Mouse (Mus musculus) CH12.LX (cell line): ENCODE data around the gene Fpgt. TPM values are rescaled to one million over a fixed set of nuclear protein-coding genes. Genes with fewer than 3 reads are reported as not detected.

Source experiments
- DNase-seq: peaks from one replicate; pipeline ENCODE4 v3.0.0-alpha.2; 2013; ENCODE audit errors: extremely low read depth
- H3K27ac ChIP-seq: 2 replicates; pipeline ENCODE4 v1.5.1; 2012; ENCODE audit warnings: low read depth, mild to moderate bottlenecking, control low read depth, moderate library complexity; ENCODE audit not compliant: insufficient read depth
- H3K27me3 ChIP-seq: replicated peaks from 2 replicates; pipeline ENCODE3; 2012; ENCODE audit warnings: inconsistent platforms
- H3K36me3 ChIP-seq, 2 experiments: replicated peaks in 1 of 2; 2 replicates each; pipeline versions ENCODE3 to v1.6.1; 2012; ENCODE audit warnings: inconsistent platforms in 1 of 2, low read length in 1 of 2, mild to moderate bottlenecking in 1 of 2, mixed read lengths in 1 of 2, moderate library complexity in 1 of 2; ENCODE audit not compliant: control insufficient read depth in 1 of 2, insufficient read depth in 1 of 2
- H3K4me1 ChIP-seq, 2 experiments: 2 replicates each; pipeline ENCODE4 v1.6.1; 2012; ENCODE audit warnings: inconsistent platforms in 1 of 2, moderate library complexity in 1 of 2; ENCODE audit not compliant: insufficient read depth in 2 of 2, control insufficient read depth in 1 of 2
- H3K4me2 ChIP-seq: 2 replicates; pipeline ENCODE4 v1.6.1; 2012; ENCODE audit warnings: low read depth, mild to moderate bottlenecking, control low read depth; ENCODE audit not compliant: poor library complexity, insufficient read depth, severe bottlenecking
- H3K4me3 ChIP-seq, 3 experiments: fragments of 150-350 bp in 1 of 3; sonication (generic) in 1 of 3; replicated peaks in 1 of 3; 2 replicates each; pipeline versions ENCODE3 to v1.5.1; 2011 to 2012; ENCODE audit warnings: low read depth in 2 of 3, low read length in 2 of 3, mild to moderate bottlenecking in 2 of 3, moderate library complexity in 2 of 3, control low read depth in 1 of 3, improper control_type of control experiment in 1 of 3, inconsistent platforms in 1 of 3, mixed read lengths in 1 of 3; ENCODE audit not compliant: poor library complexity in 1 of 3
- H3K79me2 ChIP-seq: replicated peaks from 2 replicates; pipeline ENCODE4 v1.6.1; 2012; ENCODE audit warnings: mild to moderate bottlenecking, moderate library complexity; ENCODE audit not compliant: control insufficient read depth, poor library complexity, insufficient read depth, severe bottlenecking; ENCODE audit errors: extremely low read depth
- H3K9ac ChIP-seq: 2 replicates; pipeline ENCODE4 v1.6.1; 2012; ENCODE audit warnings: low read depth, mild to moderate bottlenecking, control low read depth, moderate library complexity; ENCODE audit not compliant: insufficient read depth
- H3K9me3 ChIP-seq: replicated peaks from 2 replicates; pipeline ENCODE3; 2012; ENCODE audit warnings: low read length, inconsistent platforms, mixed read lengths
- BHLHE40 ChIP-seq: IDR thresholded peaks from 2 replicates; pipeline ENCODE4 v1.6.1; 2011; ENCODE audit warnings: mild to moderate bottlenecking, low read depth, low read length, improper control_type of control experiment
- CTCF ChIP-seq, 2 experiments: IDR thresholded peaks in 1 of 2; conservative IDR thresholded peaks in 1 of 2; 2 replicates each; pipeline ENCODE4 v1.5.1; 2011 to 2012; ENCODE audit warnings: low read depth in 2 of 2, low read length in 2 of 2, improper control_type of control experiment in 1 of 2, inconsistent platforms in 1 of 2, mild to moderate bottlenecking in 1 of 2, moderate library complexity in 1 of 2
- ETS1 ChIP-seq: conservative IDR thresholded peaks from 2 replicates; pipeline ENCODE4 v1.6.1; 2012; ENCODE audit warnings: low read depth, mild to moderate bottlenecking, inconsistent platforms, low read length, improper control_type of control experiment, moderate library complexity
- JUN ChIP-seq: IDR thresholded peaks from 2 replicates; pipeline ENCODE4 v1.6.1; 2011; ENCODE audit warnings: low read depth, mild to moderate bottlenecking, low read length, improper control_type of control experiment, moderate library complexity; ENCODE audit not compliant: insufficient read depth
- MAX ChIP-seq: IDR thresholded peaks from 2 replicates; pipeline ENCODE4 v1.6.1; 2011; ENCODE audit warnings: low read length, improper control_type of control experiment
- MAZ ChIP-seq: IDR thresholded peaks from 2 replicates; pipeline ENCODE4 v1.6.1; 2012; ENCODE audit warnings: low read depth, mild to moderate bottlenecking, inconsistent platforms, low read length, improper control_type of control experiment, moderate library complexity
- NRF1 ChIP-seq: IDR thresholded peaks from 2 replicates; pipeline ENCODE4 v1.6.1; 2014; ENCODE audit warnings: low read depth, mild to moderate bottlenecking, inconsistent platforms, low read length, improper control_type of control experiment, moderate library complexity
- PAX5 ChIP-seq: IDR thresholded peaks from 2 replicates; pipeline ENCODE4 v1.6.1; 2012; ENCODE audit warnings: low read length, inconsistent platforms, mixed read lengths
- POLR2A ChIP-seq: IDR thresholded peaks from 2 replicates; pipeline ENCODE4 v1.6.1; 2011; ENCODE audit warnings: low read depth, mild to moderate bottlenecking, improper control_type of control experiment, low read length
- POLR2AphosphoS2 ChIP-seq: IDR thresholded peaks from 2 replicates; pipeline ENCODE4 v1.6.1; 2011; ENCODE audit warnings: low read depth, low read length, improper control_type of control experiment
- RAD21 ChIP-seq: IDR thresholded peaks from 2 replicates; pipeline ENCODE4 v1.6.1; 2011; ENCODE audit warnings: low read depth, mild to moderate bottlenecking, low read length, improper control_type of control experiment, moderate library complexity
- RCOR1 ChIP-seq: conservative IDR thresholded peaks from 2 replicates; pipeline ENCODE4 v1.6.1; 2012; ENCODE audit warnings: low read depth, mild to moderate bottlenecking, inconsistent platforms, low read length, improper control_type of control experiment
- SMC3 ChIP-seq: IDR thresholded peaks from 2 replicates; pipeline ENCODE4 v1.6.1; 2011; ENCODE audit warnings: low read depth, low read length, improper control_type of control experiment
- TBP ChIP-seq: conservative IDR thresholded peaks from 2 replicates; pipeline ENCODE4 v1.6.1; 2011; ENCODE audit warnings: low read depth, low read length, improper control_type of control experiment
- TCF12 ChIP-seq: IDR thresholded peaks from 2 replicates; pipeline ENCODE4 v1.6.1; 2014; ENCODE audit warnings: low read depth, mild to moderate bottlenecking, inconsistent platforms, low read length, improper control_type of control experiment
- USF1 ChIP-seq: IDR thresholded peaks from 2 replicates; pipeline ENCODE4 v1.6.1; 2014; ENCODE audit warnings: low read depth, mild to moderate bottlenecking, inconsistent platforms, low read length, improper control_type of control experiment
- ZC3H11A ChIP-seq: IDR thresholded peaks from 2 replicates; pipeline ENCODE4 v1.6.1; 2012; ENCODE audit warnings: low read depth, mild to moderate bottlenecking, inconsistent platforms, low read length, improper control_type of control experiment
- ZMIZ1 ChIP-seq: IDR thresholded peaks from 2 replicates; pipeline ENCODE4 v1.6.1; 2012; ENCODE audit warnings: low read depth, mild to moderate bottlenecking, inconsistent platforms, low read length, improper control_type of control experiment
- dilution Hi-C: fragments of 300-500 bp; cut with MboI; formaldehyde crosslinking; loops from 2 replicates; pipeline ENCODE4 v1.14.3; 2020; ENCODE audit warnings: low sequenced_read_pairs; ENCODE audit not compliant: extremely low pct_unique_long_range_greater_than_20kb, extremely low pct_ligation_motif_present
- in situ Hi-C: fragments of 300-500 bp; cut with MboI; formaldehyde crosslinking; loops from 3 replicates; pipeline ENCODE4 v1.14.3; 2019; ENCODE audit warnings: low sequenced_read_pairs, low pct_ligation_motif_present, low pct_unique_long_range_greater_than_20kb, mixed read lengths
- polyA plus RNA-seq: library from polyadenylated mRNA; unstranded; fragments of >175 nt; gene quantifications from 2 replicates; pipeline ENCODE4 v1.2.1, GENCODE M21; 2012; ENCODE audit warnings: low read depth; ENCODE audit not compliant: insufficient read length
- total RNA-seq, 2 experiments: library from RNA; depleted of rRNA; stranded (reverse); fragments of 300-350 nt in 1 of 2; fragments of >200 nt in 1 of 2; gene quantifications; 2 replicates each; pipeline ENCODE4 v1.2.3; 2012 to 2014

The Fpgt gene
- total and polyA plus RNA-seq, 3 experiments, result 16.2 to 52.3 (median 16.7) TPM

- peaks cover 2% of the 10 kb centered on the region for H3K9me3 ChIP-seq
- no peak for TF ChIP-seq SMC3
- no peak for TF ChIP-seq ZC3H11A
- TF ChIP-seq MAX, result no peak
- TF ChIP-seq TCF12, result no peak
- TF ChIP-seq RCOR1, result no peak
- TF ChIP-seq NRF1, result no peak
- TF ChIP-seq RAD21, result no peak
- no peak for TF ChIP-seq ETS1
- no peak overlapping the region for H3K27ac ChIP-seq
- no peaks in the 10 kb centered on the region; the same call in 1 of the 2 replicates for H3K79me2 ChIP-seq
- H3K4me3 ChIP-seq, result peak overlapping the region in 2 of 3 experiments; percentile 78 to 88
- in situ Hi-C loops, result no loop called here
- peak overlapping the region; percentile 90 for H3K4me2 ChIP-seq
- H3K36me3 ChIP-seq, result peaks cover 7 to 13% of the 10 kb centered on the region in 2 experiments
- H3K9ac ChIP-seq, result peak overlapping the region; percentile 95; the same call in 1 of the 2 replicates
- dilution Hi-C loops, result no loop called here
- H3K4me1 ChIP-seq, result peaks cover 2 to 5% of the 10 kb centered on the region in 2 experiments; a peak in 2 of 4 replicates
- DNase-seq, result no peak
- no peaks in the 10 kb centered on the region for H3K27me3 ChIP-seq
Observed at GRCm38 (mm10) chr3:155092081-155092480, 1.1 kb downstream of the Fpgt start.

GRCm38 (mm10) chr3:155077908-155078307 is 15.3 kb downstream of the Fpgt start:
- H3K9me3 ChIP-seq, result no peaks in the 10 kb centered on the region
- no peaks in the 10 kb centered on the region for H3K27me3 ChIP-seq
- H3K79me2 ChIP-seq, result no peaks in the 10 kb centered on the region
- no peak overlapping the region for H3K4me2 ChIP-seq
- no peak overlapping the region for H3K9ac ChIP-seq
- dilution Hi-C loops, result no loop called here
- no peaks in the 10 kb centered on the region for H3K36me3 ChIP-seq
- DNase-seq, result no peak
- in situ Hi-C loops, result no loop called here
- peaks cover 0 to 5% of the 10 kb centered on the region in 2 experiments; a peak in 2 of 4 replicates for H3K4me1 ChIP-seq
- H3K27ac ChIP-seq, result no peak overlapping the region
- TF ChIP-seq POLR2AphosphoS2, result no peak
- TF ChIP-seq MAZ, result no peak
- TF ChIP-seq USF1, result no peak
- no peak for TF ChIP-seq ZMIZ1
- no peak for TF ChIP-seq JUN
- TF ChIP-seq RAD21, result no peak
- no peak for TF ChIP-seq NRF1
- no peak for TF ChIP-seq MAX
- TF ChIP-seq TCF12, result no peak
- TF ChIP-seq CTCF (conservative IDR thresholded peaks at IDR 0.05 in 1 of 2, IDR thresholded peaks at IDR 0.05 in 1 of 2; ENCODE audit: low read depth in 2 of 2, low read length in 2 of 2), result no peak
- TF ChIP-seq POLR2A, result no peak
- TF ChIP-seq SMC3, result no peak
- no peak for TF ChIP-seq TBP
- no peak for TF ChIP-seq PAX5
- TF ChIP-seq BHLHE40, result no peak
- H3K4me3 ChIP-seq, result no peak overlapping the region
